Mouse (Mus musculus) C2C12 (cell line): Measurements from ENCODE around the gene Nkx6-2.

Source experiments
- CTCF ChIP-seq: IDR thresholded peaks from one replicate; pipeline ENCODE4 v1.5.1; 2011; ENCODE audit not compliant: control insufficient read depth, insufficient read depth, insufficient read length
- MAX ChIP-seq: IDR thresholded peaks from one replicate; pipeline ENCODE4 v1.6.1; 2011; ENCODE audit warnings: mild to moderate bottlenecking, control low read depth
- MYOD1 ChIP-seq: IDR thresholded peaks from one replicate; pipeline ENCODE4 v1.6.1; 2011; ENCODE audit warnings: low read depth; ENCODE audit not compliant: control insufficient read depth, insufficient read length
- USF1 ChIP-seq: IDR thresholded peaks from one replicate; pipeline ENCODE4 v1.6.1; 2011; ENCODE audit warnings: low read depth, mild to moderate bottlenecking, control low read depth, moderate library complexity

DNA sequence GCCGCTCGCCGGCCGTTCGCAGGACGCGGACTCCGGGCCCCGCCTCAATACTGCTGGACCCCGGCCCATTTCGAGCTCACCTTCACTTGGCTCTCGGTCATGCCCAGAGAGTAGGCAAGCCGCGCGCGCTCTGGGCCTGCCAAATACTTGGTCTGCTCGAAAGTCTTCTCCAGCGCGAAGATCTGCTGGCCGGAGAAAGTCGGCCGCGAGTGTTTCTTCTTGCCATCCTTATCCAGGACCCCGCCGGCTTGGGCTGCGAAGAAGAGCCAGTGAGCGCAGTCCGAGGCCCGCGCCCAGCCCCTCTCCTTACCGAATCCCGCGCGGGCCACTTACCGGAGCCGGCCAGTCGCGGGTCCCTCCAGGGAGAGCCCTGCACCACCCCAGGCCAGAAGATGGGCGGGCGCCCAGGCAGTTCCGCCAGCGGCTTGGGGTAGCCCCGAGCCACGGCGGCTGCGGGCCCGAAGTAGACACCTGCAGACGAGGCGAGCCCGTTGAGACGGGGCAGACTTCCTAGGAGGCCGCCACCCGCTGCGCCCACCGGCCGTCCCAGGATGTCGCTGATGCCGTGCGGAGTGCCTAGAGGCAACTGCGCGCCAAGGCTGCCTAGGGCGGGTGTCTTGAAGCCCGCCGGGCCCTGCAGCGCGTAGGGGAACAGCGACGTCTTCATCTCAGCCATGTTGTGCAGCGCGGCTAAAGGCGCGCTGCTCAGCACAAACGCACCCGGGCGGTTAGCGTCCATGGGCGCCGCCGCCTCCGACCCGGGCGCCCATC, 611 bp downstream of the Nkx6-2 start:
- TF ChIP-seq MAX (no peak), CTCF (no peak), MYOD1 (no peak), USF1 (no peak)
